Mouse (Mus musculus): ENCODE measurements around the gene Rab31.

DNA sequence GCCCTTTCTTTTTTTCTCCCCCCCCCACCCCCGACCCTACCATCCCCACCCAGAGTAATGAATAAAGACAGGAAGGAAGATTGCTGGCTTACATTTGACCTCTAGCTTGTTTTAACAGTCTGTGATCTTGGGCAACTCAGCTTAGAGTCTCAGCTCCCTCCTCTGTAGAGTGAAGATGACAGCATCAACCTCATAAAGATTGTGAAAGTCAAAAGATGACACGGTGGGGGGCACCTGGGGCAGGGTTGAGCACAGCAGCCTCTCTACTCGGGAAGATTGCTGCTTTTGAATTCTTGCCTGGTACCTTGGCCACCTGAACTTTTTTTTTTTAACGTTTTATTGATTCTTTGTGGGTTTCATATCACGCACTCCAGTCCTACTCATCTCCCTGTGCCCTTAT, 124.6 kb downstream of the Rab31 start:
- TF ChIP-seq CTCF (IDR thresholded peaks at IDR 0.05; ENCODE audit: insufficient read depth, low read length) (no peak), POLR2A (IDR thresholded peaks at IDR 0.05; ENCODE audit: borderline replicate concordance, extremely low read depth, low read depth, low read length) (no peak)

Data from lung, adult 2 months (tissue).